Mouse (Mus musculus) CH12.LX (cell line): ENCODE data around the gene Klhdc7a.

Experiments used
- BHLHE40 ChIP-seq: IDR thresholded peaks from 2 replicates; pipeline ENCODE4 v1.6.1; 2011; ENCODE audit warnings: mild to moderate bottlenecking, low read depth, low read length, improper control_type of control experiment
- CHD2 ChIP-seq: IDR thresholded peaks from 2 replicates; pipeline ENCODE4 v1.6.1; 2011; ENCODE audit warnings: low read length, improper control_type of control experiment
- CTCF ChIP-seq, 2 experiments: IDR thresholded peaks in 1 of 2; conservative IDR thresholded peaks in 1 of 2; 2 replicates each; pipeline ENCODE4 v1.5.1; 2011 to 2012; ENCODE audit warnings: low read depth in 2 of 2, low read length in 2 of 2, improper control_type of control experiment in 1 of 2, inconsistent platforms in 1 of 2, mild to moderate bottlenecking in 1 of 2, moderate library complexity in 1 of 2
- E2F4 ChIP-seq: IDR thresholded peaks from 2 replicates; pipeline ENCODE4 v1.6.1; 2011; ENCODE audit warnings: low read depth, low read length, improper control_type of control experiment; ENCODE audit not compliant: insufficient replicate concordance
- EP300 ChIP-seq: IDR thresholded peaks from 2 replicates; pipeline ENCODE4 v1.6.1; 2011; ENCODE audit warnings: low read length, improper control_type of control experiment
- IRF4 ChIP-seq: IDR thresholded peaks from 2 replicates; pipeline ENCODE4 v1.6.1; 2014; ENCODE audit warnings: low read depth, mild to moderate bottlenecking, inconsistent platforms, low read length, improper control_type of control experiment
- KAT2A ChIP-seq: IDR thresholded peaks from 2 replicates; pipeline ENCODE4 v1.6.1; 2012; ENCODE audit warnings: low read length, improper control_type of control experiment, inconsistent platforms; ENCODE audit not compliant: insufficient replicate concordance
- MAX ChIP-seq: IDR thresholded peaks from 2 replicates; pipeline ENCODE4 v1.6.1; 2011; ENCODE audit warnings: low read length, improper control_type of control experiment
- POLR2A ChIP-seq: IDR thresholded peaks from 2 replicates; pipeline ENCODE4 v1.6.1; 2011; ENCODE audit warnings: low read depth, mild to moderate bottlenecking, improper control_type of control experiment, low read length
- SIN3A ChIP-seq: IDR thresholded peaks from 2 replicates; pipeline ENCODE4 v1.6.1; 2012; ENCODE audit warnings: low read length, improper control_type of control experiment, inconsistent platforms
- TCF12 ChIP-seq: IDR thresholded peaks from 2 replicates; pipeline ENCODE4 v1.6.1; 2014; ENCODE audit warnings: low read depth, mild to moderate bottlenecking, inconsistent platforms, low read length, improper control_type of control experiment
- USF1 ChIP-seq: IDR thresholded peaks from 2 replicates; pipeline ENCODE4 v1.6.1; 2014; ENCODE audit warnings: low read depth, mild to moderate bottlenecking, inconsistent platforms, low read length, improper control_type of control experiment
- USF2 ChIP-seq: conservative IDR thresholded peaks from 2 replicates; pipeline ENCODE4 v1.6.1; 2011; ENCODE audit warnings: low read depth, low read length, improper control_type of control experiment

- TF ChIP-seq EP300 (no peak), CTCF (conservative IDR thresholded peaks at IDR 0.05 in 1 of 2, IDR thresholded peaks at IDR 0.05 in 1 of 2; ENCODE audit: low read depth in 2 of 2, low read length in 2 of 2) (no peak), POLR2A (no peak), MAX (no peak), E2F4 (no peak), USF2 (no peak), SIN3A (no peak), TCF12 (no peak), USF1 (no peak), IRF4 (no peak), CHD2 (no peak), BHLHE40 (no peak), KAT2A (no peak)
These were observed 4.8 kb downstream of the Klhdc7a start for GRCm38 (mm10) chr4:139963059-139963458.
